Mouse (Mus musculus): ENCODE measurements around the gene Aco1. TPM values are rescaled to one million over a fixed set of nuclear protein-coding genes. Genes with fewer than 3 reads are reported as not detected.

The Aco1 gene
- total RNA-seq, 2 experiments from 2014 or later, result 23.7 to 24.5 TPM

- no peak for DNase-seq (ENCODE audit: low spot score in 2 of 2)
Observed at GRCm38 (mm10) chr4:40156582-40157499, 14.0 kb downstream of the Aco1 start.

- DNase-seq (ENCODE audit: low spot score in 2 of 2), result no peak
Observed at GRCm38 (mm10) chr4:40157500-40158223, 14.8 kb downstream of the Aco1 start.

- DNase-seq (ENCODE audit: low spot score in 2 of 2), result no peak
Observed at GRCm38 (mm10) chr4:40158224-40158540, 15.3 kb downstream of the Aco1 start.

- DNase-seq (ENCODE audit: low spot score in 2 of 2), result no peak
Observed at GRCm38 (mm10) chr4:40160591-40161434, 17.9 kb downstream of the Aco1 start.

- DNase-seq (ENCODE audit: low spot score in 2 of 2), result no peak
Observed at GRCm38 (mm10) chr4:40163646-40164045, 20.8 kb downstream of the Aco1 start.

- DNase-seq (ENCODE audit: low spot score in 2 of 2), result no peak
Observed at GRCm38 (mm10) chr4:40171477-40171876, 28.6 kb downstream of the Aco1 start.

GRCm38 (mm10) chr4:40172336-40172735 lies 29.5 kb downstream of the Aco1 start:
- no peak for DNase-seq (ENCODE audit: low spot score in 2 of 2)

GRCm38 (mm10) chr4:40174321-40174720 lies 31.4 kb downstream of the Aco1 start:
- DNase-seq (ENCODE audit: low spot score in 2 of 2), result no peak

- no peak for DNase-seq (ENCODE audit: low spot score in 2 of 2)
Observed at GRCm38 (mm10) chr4:40178584-40178983, 35.7 kb downstream of the Aco1 start.

DNA sequence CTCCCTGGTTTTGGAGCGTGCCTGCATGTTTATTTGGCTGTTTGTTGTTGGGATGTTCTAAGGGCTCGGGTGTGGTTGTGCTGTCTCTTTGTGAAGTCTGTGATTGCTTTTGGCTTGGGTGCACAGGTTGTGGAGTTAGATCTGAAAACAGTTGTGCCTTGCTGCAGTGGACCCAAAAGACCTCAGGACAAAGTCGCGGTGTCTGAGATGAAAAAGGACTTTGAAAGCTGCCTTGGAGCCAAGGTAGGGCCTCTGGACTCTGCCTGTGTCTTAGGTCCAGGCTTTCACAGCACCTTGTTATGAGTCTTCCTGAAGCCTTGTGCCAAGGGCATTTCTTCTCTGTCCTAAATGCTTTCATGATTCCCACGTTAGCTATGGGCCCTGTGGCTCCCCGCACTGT lies 37.2 kb downstream of the Aco1 start:
- no peak for DNase-seq (ENCODE audit: low spot score in 2 of 2)

- no peak for DNase-seq (ENCODE audit: low spot score in 2 of 2)
Observed at GRCm38 (mm10) chr4:40181681-40182080, 38.8 kb downstream of the Aco1 start.

DNA sequence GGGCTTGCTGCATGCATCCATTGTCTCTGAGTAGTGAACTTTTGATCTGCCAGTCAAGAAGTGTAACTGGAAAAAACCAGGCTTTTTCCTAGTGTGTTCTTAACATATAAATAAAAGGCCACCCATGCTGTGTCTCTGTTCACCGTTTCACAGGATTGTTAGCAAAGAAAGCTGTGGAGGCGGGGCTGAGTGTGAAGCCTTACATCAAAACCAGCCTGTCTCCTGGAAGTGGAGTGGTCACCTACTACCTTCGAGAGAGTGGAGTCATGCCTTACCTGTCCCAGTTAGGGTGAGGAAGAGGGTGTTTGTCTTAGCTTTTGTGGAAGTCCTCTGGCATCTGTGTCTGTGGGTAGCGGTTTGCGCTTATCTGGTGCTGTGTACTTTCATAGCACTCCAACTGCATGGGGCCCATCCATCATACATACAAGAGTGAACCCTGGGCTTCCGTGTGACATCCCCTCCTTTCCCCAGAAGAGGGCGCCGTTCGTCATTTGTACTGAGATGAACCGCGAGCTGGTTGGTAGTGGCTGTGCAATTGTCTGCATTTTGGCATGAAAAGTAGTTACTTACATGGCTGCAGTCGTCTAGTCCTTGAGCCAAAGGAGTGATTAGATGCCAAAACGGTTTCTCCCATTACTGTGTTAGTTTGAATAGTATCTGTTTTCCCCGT lies 39.9 kb downstream of the Aco1 start:
- DNase-seq (ENCODE audit: low spot score in 2 of 2), result peak; percentile 44 to 82

DNA sequence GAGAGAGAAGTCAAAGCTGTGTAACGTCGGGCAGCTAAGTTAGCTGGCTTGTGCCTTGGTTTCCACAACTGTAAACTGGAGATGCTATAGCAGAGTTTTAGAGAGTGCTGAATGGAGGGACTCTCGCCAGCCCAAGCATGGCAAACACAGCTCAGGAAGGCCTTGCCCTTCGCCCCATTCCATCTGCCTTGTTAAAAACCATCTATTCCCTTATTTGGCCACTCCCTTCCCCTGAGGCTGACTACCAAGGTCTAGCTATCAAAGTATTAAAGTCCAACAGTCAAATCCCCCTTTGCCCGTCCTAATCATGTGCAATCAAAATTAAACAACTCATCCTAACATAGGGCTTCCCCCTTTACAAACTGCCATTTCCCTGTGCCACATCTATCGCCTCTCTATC lies 40.9 kb downstream of the Aco1 start:
- DNase-seq (ENCODE audit: low spot score in 2 of 2), result no peak

DNA sequence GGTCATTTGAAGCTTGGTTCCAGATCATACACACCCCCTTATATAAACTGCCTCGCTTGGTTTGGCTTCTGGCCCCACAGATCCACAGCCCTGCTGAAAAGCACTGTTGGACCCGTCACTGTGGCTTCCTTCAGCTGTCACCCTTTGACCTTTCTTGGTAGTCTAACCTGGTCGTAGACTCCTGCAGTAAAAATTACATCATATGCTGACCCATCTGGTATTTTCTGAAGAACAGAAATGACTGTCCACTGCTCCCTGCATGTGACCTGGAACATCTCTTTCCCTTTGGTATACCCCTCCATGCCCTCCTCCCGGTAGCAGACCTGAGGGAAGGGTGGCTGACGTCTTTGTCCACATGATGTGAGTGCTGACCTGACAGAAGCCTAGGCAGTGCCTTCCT lies 41.6 kb downstream of the Aco1 start:
- DNase-seq (ENCODE audit: low spot score in 2 of 2), result no peak

DNA sequence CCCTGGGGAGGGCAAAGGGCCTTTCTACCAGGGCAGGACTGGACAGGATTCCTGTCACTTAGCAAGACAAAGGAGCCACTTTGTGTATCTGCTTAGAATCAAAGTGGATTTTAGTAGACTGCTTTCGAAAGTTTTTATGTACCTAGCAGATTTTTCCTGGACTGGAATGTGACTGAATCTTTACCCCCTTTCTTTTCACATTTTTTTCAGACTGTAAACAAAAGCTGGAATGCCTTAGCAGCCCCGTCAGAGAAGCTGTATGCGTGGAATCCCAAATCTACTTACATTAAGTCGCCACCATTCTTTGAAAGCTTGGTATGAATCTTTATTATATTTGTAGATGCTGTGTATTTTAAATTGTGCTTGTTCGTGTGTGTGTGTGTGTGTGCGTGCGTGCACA lies 45.1 kb downstream of the Aco1 start:
- no peak for DNase-seq (ENCODE audit: low spot score in 2 of 2)

- no peak for DNase-seq (ENCODE audit: low spot score in 2 of 2)
Observed at GRCm38 (mm10) chr4:40192246-40192645, 49.4 kb downstream of the Aco1 start.

DNA sequence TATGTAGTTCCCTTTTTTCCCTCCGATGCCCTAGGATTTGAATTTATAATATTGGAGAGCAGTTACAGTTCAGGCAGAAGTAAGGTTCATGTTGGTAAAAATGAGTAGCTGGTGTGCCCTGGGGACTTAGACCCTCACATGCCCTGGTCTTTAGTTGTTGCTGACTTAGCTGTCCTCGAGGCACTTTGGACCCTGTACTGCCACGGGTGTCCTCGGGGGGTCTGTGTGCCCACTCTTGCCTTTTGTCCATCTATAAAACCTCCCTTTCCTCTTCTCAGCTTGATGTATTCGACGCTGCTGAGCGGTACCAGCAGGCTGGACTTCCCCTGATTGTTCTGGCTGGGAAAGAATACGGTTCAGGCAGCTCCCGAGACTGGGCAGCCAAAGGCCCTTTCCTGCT lies 50.6 kb downstream of the Aco1 start:
- no peak for DNase-seq (ENCODE audit: low spot score in 2 of 2)

DNA sequence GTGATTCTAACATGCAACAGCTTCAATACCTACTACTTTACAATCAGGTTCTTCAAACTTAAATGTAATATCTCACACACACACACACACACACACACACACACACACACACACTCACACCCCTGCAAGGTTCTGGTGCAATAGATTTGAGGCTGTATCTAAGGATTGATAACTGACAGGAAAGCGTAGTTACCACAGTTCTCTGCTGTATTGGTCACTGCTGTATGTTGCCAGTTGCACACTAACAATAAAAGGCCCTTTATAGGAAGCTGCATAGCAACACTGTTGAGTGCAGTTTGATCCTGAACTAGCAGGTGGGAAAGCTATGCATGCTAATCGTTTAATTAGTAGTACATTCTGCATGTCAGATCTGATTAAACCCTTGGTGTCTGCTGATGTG lies 52.5 kb downstream of the Aco1 start:
- no peak for DNase-seq (ENCODE audit: low spot score in 2 of 2)

- no peak for DNase-seq (ENCODE audit: low spot score in 2 of 2)
Observed at GRCm38 (mm10) chr4:40202205-40202604, 59.3 kb downstream of the Aco1 start.

DNA sequence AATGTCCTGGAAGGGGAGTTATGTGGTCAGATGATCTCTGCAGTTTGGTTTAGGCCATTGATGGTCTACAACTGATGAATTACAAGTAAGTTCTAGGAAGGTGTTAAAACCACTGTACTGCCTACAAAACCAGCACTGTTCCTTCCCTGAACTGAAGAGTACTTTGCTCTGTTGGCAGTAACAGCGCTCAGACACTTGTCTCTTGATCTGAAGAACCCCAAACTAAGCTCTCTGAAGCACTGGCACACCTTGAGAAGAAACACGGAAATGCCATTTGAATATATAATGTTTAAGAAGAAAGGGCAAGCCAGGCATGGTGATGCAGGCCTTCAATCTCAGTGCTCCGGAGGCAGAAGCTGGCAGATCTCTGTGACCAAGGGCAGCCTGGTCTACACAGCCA lies 61.5 kb downstream of the Aco1 start:
- DNase-seq (ENCODE audit: low spot score in 2 of 2), result no peak

- DNase-seq (ENCODE audit: low spot score in 2 of 2), result no peak
Observed at GRCm38 (mm10) chr4:40205231-40205903, 62.5 kb downstream of the Aco1 start.

All from layer of hippocampus, adult 18-20 months (tissue).